Mouse (Mus musculus) left cerebral cortex, adult 8-10 months (tissue): ENCODE data around the gene Gm11127. TPM values are rescaled to one million over a fixed set of nuclear protein-coding genes. Genes with fewer than 3 reads are reported as not detected.
"Not testable (repeated sequence)": the region's sequence is repeated elsewhere in the genome, so short reads cannot be mapped to it uniquely, and the experiment has no call there.

Experiments used
- DNase-seq, 2 experiments: peaks; one replicate each; pipeline ENCODE4 v3.0.0; 2022; ENCODE audit warnings: low spot score in 2 of 2
- total RNA-seq, 4 experiments: library from RNA; stranded (reverse); gene quantifications; 2 replicates each; pipeline ENCODE4 v1.2.4; 2022

Gm11127 gene
- total RNA-seq, 4 experiments from 2014 or later: 0.72 to 3.4 (median 2.0) TPM

DNA sequence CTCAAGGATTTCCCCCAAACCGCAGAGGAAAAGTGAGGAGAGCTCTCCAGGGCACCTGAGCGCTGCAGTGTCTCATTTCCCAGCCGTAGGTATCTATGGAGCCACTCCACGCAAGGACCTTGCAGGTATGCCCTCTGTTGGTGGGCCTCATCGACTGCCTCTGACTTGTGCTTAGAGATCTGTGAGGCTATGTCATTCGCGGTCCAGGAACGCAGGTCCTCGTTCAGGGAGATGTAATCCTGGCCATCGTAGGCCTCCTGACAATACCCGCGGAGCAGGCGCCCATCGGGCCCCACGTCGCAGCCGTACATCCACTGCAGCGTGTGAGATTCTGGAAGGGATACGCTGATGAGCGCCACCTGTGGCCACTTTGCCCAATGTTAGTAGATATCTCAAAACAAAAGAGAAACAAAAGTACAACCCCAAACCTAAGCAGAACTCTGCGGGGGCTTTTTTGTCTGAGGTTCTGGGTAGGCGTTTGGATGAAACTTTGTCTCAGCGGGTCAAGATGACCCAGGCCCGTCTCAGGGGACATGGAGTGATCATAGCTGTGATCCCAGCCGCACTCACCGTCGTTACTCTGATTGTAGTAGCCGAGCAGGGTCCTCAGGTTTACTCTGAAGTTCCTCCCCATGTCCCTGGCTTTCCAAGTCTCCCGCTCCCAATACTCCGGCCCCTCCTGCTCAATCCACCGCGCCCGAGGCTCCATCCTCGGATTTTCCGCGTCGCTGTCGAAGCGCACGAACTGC, 26.4 kb downstream of the Gm11127 start:
- not testable (repeated sequence) for DNase-seq

DNA sequence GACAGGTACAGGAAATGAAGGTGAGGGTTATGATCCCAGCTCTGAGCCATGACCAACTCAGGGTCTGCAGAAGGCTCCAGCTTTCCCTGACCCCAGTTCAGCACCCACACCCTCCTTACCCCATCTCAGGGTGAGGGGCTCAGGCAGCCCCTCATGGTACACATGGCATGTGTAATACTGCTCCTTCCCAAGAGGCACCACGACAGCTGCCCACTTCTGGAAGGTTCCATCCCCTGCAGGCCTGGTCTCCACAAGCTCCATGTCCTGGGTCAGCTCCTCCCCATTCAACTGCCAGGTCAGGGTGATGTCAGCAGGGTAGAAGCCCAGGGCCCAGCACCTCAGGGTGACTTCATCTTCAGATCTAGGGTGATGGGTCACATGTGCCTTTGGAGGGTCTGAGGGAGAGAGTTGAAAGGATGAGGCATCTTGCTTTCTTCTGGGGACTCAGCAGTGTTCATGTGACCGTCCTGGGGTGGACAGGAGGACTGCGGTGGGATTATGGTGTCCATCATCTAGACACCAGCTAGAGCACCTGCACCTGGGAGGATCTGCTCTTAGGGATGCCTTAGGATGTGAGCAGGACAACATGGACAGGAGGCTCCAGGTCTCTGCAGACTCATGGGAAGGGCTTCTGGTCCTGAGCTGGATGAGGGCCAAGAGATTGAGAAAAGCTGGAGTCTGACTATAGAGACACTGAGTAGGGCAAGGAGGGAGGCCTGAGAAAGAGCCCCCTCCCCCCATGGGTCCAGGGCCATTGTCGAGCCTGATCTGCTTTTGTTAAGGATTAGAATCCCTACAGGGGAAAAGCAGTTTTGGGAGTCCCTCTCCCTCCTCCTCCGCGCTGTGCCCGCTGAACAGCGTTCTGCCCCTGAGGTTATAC, 27.2 kb downstream of the Gm11127 start:
- not testable (repeated sequence) for DNase-seq

- DNase-seq: not testable (repeated sequence)
Measured at GRCm38 (mm10) chr17:36030046-36030702, 28.0 kb downstream of the Gm11127 start.

DNA sequence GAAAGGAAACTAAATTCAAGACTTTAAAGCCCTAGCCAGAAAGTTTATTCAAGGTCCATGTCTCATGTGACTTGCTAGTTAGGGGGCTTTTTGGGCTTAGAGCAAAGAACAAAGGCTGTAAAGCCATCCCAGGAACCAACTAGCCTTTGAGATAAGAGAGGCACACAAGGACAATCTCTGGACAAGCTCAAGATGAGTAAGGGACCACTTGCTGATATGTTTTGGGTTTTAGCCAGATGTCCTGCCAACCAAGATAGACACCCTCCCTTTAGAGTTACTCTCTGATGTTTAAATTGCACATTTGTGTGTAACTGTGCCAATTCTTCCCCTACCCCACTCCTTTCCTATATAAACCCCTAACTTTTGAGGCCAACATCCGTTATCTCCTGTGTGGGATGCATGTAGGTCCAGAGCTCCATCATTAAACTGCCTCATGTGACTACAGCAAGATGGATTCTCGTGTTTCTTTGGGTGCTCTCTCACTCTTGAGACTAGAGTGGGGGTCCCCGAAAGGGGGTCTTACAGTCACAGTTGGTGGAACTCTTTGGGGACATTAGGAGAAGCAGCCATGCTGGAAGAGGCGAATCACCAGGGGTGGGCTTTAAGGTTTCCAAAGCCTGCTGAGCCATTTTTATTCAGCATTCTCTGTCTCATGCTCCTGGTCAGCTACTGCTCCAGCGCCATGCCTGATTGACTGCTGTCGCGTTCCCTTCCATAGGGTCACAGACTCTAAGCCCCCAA, 29.1 kb downstream of the Gm11127 start:
- no peak for DNase-seq

DNA sequence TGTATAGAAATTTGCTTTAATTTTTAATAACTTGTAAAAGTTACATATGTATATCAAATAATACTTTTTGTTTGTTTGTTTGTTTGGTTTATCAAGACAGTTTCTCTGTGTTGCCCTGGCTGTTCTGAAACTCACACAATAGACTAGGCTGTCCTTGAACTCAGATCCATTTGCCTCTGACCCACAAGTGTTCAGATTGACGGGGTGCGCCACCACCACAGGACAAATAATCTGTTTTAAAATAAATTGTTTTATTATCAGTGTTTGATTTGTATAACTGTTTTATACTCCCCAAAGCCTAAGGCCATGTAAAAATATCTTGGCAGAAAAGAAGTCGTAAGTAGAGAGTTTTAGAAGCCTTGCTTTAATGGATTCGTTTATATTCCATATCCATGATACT, 30.5 kb downstream of the Gm11127 start:
- no peak for DNase-seq

GRCm38 (mm10) chr17:36025901-36026300, 32.3 kb downstream of the Gm11127 start:
- DNase-seq: no peak

- no peak for DNase-seq
Measured at GRCm38 (mm10) chr17:36025197-36025596, 33.0 kb downstream of the Gm11127 start.

- DNase-seq: no peak
Measured at GRCm38 (mm10) chr17:36023710-36024654, 34.2 kb downstream of the Gm11127 start.

- DNase-seq: no peak
Measured at GRCm38 (mm10) chr17:36022922-36023321, 35.2 kb downstream of the Gm11127 start.

GRCm38 (mm10) chr17:36022098-36022497, 36.1 kb downstream of the Gm11127 start:
- no peak for DNase-seq

GRCm38 (mm10) chr17:36021309-36021708, 36.9 kb downstream of the Gm11127 start:
- DNase-seq: no peak

- no peak for DNase-seq
Measured at GRCm38 (mm10) chr17:36020191-36021073, 37.7 kb downstream of the Gm11127 start, which contains the start of gene H2-T24. TSS of gene H2-T24 (minus strand) at chr17:36020560.

DNA sequence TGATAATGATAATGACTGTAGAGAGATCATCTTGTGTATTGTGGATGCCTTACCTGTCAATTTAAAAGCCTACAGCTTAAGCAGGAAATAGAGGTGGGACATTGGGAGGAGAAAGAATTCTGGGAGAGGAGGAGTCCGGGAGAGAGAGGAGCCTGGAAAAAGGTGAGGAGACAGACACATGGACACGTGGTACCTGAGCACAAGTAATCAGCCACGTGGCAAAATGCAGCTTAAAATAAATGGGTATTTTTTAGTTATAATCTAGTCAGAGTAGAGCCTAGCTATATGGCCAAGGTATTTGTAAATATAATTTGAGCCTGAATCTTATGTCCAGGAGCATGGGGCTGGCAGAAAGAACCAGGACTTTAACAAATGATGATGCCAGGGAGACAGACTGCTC, 38.7 kb downstream of the Gm11127 start:
- DNase-seq: no peak

DNA sequence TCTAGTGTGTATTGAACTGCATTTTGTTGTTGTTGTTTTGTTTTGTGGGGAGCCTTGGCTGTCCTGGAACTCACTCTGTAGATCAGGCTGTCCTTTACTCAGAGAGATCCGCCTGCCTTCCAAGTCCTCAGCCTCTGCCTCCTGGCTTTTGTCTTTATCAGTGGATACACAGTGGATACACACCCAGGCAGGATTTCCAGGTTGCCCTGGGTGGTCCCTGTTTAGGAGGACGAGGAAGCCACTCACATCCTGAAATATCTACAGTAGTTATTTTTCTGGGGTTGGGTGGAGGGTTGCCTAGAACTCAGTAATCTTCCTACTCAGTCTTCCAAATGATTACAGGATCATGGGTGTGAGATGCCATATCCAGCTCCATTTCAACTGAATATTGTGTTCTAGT, 39.2 kb downstream of the Gm11127 start:
- no peak for DNase-seq

- no peak for DNase-seq
Measured at GRCm38 (mm10) chr17:36017046-36017445, 41.1 kb downstream of the Gm11127 start.

- DNase-seq: no peak
Measured at GRCm38 (mm10) chr17:36014977-36015376, 43.2 kb downstream of the Gm11127 start.
